Mouse (Mus musculus): Measurements from ENCODE around the gene Eno1. TPM values are rescaled to one million over a fixed set of nuclear protein-coding genes. Genes with fewer than 3 reads are reported as not detected.

Eno1 gene
- total RNA-seq (2023) = 149 TPM

DNA sequence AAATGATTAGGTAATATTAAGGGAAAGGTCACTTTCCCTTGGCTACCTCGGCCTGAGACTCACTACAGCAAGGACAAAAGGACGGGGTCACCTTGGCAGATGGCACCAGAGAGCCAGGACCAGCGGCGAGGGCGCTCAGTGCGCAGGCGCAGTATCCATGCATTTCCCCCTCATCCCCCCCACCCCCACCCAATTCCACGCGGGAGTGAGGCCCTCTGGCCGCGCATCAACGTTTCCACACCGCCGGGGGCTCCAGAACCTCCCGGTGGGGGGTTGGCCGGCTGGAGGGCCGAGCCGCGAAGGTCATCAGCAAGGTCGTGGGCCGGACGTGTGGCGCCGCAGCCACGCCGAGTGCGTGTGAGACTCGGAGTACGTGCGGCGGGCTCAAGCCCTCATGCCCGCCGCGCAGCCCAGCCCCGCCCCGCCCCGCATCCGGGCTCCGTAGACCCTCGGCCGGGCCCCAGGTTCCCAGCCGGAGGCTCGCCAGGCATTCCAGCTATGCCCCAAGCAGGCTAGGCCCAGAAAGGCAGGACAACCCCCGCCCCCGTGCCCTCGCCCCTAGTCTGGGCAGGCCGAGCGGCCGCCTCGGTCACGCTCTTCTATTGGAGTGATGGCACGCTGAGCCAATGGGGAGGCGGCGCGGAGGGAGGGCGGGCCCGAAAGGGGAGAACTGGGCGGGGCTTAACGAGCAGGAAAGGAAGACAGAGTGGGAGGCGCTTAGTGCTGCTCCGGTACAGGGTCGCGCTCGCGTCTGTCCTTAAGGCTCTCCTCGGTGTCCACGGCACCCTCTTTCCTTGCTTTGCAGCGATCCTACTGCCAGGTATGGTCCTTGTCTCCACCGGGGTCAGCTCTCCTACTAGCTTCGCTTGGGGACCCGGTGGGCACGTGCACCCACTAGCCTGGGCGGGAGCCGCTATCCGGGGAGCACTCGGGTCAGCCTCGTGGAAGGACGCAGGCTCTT lies at the start of gene Eno1:
Eno1 (plus strand) TSS at position 201 of the 961 bp plus-strand sequence.

DNA sequence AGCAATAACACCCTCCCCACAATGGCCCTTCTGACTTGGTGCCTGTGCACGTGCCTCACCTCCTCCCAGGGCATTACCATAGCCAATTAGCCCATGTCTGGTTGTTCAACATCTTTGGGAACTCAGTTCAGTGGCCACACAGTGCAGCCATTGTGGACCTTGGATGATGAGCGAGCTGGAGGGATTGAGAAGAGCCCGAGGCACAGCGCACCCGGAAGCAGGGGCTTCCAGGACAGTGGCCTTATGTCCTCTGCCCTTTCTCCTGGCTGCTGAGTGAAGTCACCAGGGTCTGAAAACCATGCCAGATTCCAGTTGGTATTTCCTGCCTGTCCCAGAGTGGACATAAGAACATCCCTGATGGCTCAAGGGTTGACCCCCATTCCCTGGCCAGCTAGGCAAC lies 35.3 kb upstream of the Eno1 start, which contains the start of gene Car6:
Car6 (minus strand) TSS at position 101 of the 400 bp plus-strand sequence.

DNA sequence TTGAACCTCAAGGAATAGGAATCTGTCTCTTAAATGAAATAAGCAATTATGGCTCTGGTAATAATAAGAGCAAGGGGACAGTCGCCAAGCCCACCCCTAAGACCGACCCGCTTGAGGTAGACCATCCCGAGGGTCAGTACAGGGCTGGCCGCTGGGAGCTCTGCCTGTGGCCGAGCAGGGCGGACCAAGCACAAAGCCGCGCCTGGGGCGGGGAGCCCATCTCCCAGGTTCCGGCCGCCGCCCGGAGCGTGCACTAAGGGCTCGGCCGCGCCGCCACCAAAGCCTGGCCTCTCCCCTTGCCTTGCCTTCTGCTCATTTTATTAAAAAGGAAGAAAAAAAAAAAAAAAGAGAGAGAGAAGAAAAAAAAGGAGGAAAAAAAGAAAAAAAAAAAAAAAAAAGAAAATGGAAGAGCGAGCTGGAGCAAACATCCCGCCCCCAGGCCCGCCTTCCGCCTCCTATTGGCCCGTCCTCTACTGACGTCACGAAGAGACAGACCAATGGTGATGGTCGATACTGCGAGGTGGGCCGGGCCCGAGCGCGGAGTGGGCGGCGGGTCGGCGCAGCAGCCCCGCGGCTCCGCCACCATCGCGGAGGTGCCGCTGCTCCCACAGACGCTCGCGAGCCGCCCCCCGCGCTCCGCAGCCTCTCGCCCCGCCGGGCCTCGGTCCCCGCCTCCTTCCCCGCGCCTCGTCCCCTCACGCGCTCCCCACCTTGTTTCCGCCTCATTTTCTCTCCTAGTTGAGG lies 44.7 kb downstream of the Eno1 start, which contains the start of gene Rere:
Rere (plus strand) TSS at position 629 of the 744 bp plus-strand sequence.

Other genes starting within 250 kb of the Eno1 start
- 27.7 TPM for gene H6pd, start 227.7 kb upstream of the Eno1 start, total RNA-seq (2023)
- gene Gpr157, start 149.4 kb upstream of the Eno1 start, total RNA-seq (2023) = 1.3 TPM
- not detected for gene Slc2a5, start 117.4 kb upstream of the Eno1 start, total RNA-seq (2023)
- gene Slc2a7, start 87.7 kb upstream of the Eno1 start, total RNA-seq (2023) = not detected
- not detected for gene Car6, start 35.4 kb upstream of the Eno1 start, total RNA-seq (2023)
- 144 TPM for gene Rere, start 44.9 kb downstream of the Eno1 start, total RNA-seq (2023)

Measured in CD8-positive naive resting alpha-beta T cell, adult 57 days (primary cell).